Mouse (Mus musculus) cerebellum, adult 2 months (tissue): Measurements from ENCODE around the gene Ak3. TPM values are rescaled to one million over a fixed set of nuclear protein-coding genes. Genes with fewer than 3 reads are reported as not detected.
A peak's percentile ranks its signal among the peaks of the same experiment; 100 is the strongest.

Experiments
- DNase-seq, 2 experiments: peaks; one replicate each; pipeline ENCODE4 v3.0.0; 2021
- H3K27ac ChIP-seq: fragments of 200-500 bp; 2 replicates; pipeline ENCODE4 v1.5.1; 2012; ENCODE audit warnings: low read length, control low read depth, inconsistent platforms; ENCODE audit not compliant: insufficient read depth
- H3K27me3 ChIP-seq: fragments of 200-500 bp; 2 replicates; pipeline ENCODE4 v1.6.1; 2012; ENCODE audit warnings: inconsistent platforms, mild to moderate bottlenecking, low read length, moderate library complexity; ENCODE audit not compliant: control insufficient read depth, insufficient read depth
- H3K4me1 ChIP-seq: fragments of 200-500 bp; 2 replicates; pipeline ENCODE4 v1.6.1; 2011; ENCODE audit warnings: low read length; ENCODE audit not compliant: control insufficient read depth, insufficient read depth
- H3K4me3 ChIP-seq: fragments of 200-500 bp; replicated peaks from 2 replicates; pipeline ENCODE3; 2011; ENCODE audit warnings: mild to moderate bottlenecking, low read depth, low read length, control low read depth; ENCODE audit not compliant: insufficient read depth
- CTCF ChIP-seq: fragments of 200-500 bp; IDR thresholded peaks from 2 replicates; pipeline ENCODE4 v1.5.1; 2011; ENCODE audit warnings: low read depth, mild to moderate bottlenecking, control low read depth, low read length, moderate library complexity, borderline replicate concordance; ENCODE audit not compliant: insufficient read depth
- POLR2A ChIP-seq: fragments of 200-500 bp; IDR thresholded peaks from 2 replicates; pipeline ENCODE4 v1.6.1; 2011; ENCODE audit warnings: low read length, control low read depth, borderline replicate concordance; ENCODE audit not compliant: insufficient read depth
- WGBS: fragments of 180-500 bp; shearing (Covaris S2); methylation state at CpG from one replicate; pipeline ENCODE4 v1.1.7; 2018; 5-methylcytosine and 5-hydroxymethylcytosine counted together
- polyA plus RNA-seq: library from polyadenylated mRNA; depleted of rRNA; stranded (reverse); fragments of >200 nt; gene quantifications from 2 replicates; pipeline ENCODE4 v1.2.3, GENCODE M21; 2012; rRNA removed

Ak3 gene
- polyA plus RNA-seq, 1 experiment: 64.7 TPM

DNA sequence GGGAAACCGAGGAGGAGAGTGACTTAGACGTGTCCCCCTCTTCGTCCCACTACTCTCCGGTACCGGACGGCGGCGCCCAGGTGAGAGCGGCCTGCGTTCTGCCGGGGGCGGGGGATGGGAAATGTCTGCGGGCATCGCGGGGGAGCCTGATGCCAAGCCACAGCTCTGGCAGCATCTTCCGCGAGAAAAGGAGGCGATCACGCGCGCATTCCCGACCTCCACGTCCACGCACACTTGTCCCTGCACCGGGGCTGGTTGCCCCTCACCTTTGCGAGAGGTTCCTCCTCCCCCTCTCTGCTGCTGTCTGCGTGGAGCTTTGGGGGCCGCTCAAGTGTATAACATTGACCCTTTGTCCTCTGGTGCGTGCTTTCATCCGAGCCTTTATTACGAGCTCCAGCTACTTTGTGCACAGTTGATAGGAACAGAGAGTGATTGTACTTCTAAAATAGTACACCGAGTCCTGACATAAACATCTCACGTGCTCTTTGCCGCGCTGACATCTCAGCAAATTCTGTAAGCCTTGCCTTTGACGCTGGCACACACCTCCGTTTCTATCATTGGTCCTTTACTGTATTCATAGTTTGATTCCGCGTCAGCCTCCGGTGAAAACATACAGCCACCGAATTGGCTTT, 57.1 kb downstream of the Ak3 start:
- DNase-seq: no peak

GRCm38 (mm10) chr19:28990194-28990589, 57.6 kb downstream of the Ak3 start, which contains the start of gene Cdc37l1:
TSS of gene Cdc37l1 (plus strand) at chr19:28990352.
- TF ChIP-seq POLR2A (peak; percentile 74; the same call in 1 of the 2 replicates), CTCF (no peak)

More for the DNA sequence above, 57.1 kb downstream of the Ak3 start:
- Histone ChIP-seq H3K4me3 (peak overlapping the region; percentile 83), H3K4me1 (peaks cover 14% of the 10 kb centered on the region; the same call in 1 of the 2 replicates), H3K27me3 (no peaks in the 10 kb centered on the region), H3K27ac (peak overlapping the region; percentile 48)
- under 1% methylated on average over 40 of the region's 41 CpGs for WGBS
- TF ChIP-seq CTCF: no peak
- no peak for TF ChIP-seq POLR2A

DNA sequence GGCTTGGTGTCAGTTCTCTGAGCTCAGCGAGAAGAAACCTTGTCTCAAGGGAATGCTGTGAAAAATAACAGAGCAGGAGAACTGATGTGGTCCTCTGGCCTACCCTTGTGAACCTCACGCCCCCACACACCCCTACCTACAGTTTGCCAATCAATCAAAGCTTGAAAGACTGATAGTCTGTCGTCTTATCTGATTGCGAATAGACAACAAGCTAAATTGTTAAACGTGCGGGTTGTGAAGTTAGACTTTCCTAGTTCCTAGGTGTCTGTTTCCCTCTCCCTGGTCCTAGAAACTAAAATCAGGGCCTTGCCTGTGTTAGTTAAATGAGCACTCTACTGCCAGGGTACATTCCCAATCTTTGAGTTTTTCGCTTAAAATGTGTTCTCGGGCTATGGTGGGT, 58.2 kb downstream of the Ak3 start:
- no peak overlapping the region for H3K27ac ChIP-seq
- H3K4me3 ChIP-seq: no peak overlapping the region
- DNase-seq: no peak

More at GRCm38 (mm10) chr19:28990194-28990589, 57.6 kb downstream of the Ak3 start, which contains the start of gene Cdc37l1:
- WGBS: under 1% methylated on average over 37 of the region's 37 CpGs
- DNase-seq: peak; percentile 97
- Histone ChIP-seq H3K4me1 (peaks cover 14% of the 10 kb centered on the region; the same call in 1 of the 2 replicates), H3K27me3 (no peaks in the 10 kb centered on the region), H3K4me3 (peak within 1 kb of the TSS; percentile 83), H3K27ac (peak within 1 kb of the TSS; percentile 48)

GRCm38 (mm10) chr19:28982617-28983016, 65.1 kb downstream of the Ak3 start:
- TF ChIP-seq POLR2A (no peak), CTCF (no peak)
- H3K4me3 ChIP-seq: no peak overlapping the region
- whole genome bisulfite sequencing: 85% methylated on average over 7 of the region's 7 CpGs
- DNase-seq: no peak
- no peaks in the 10 kb centered on the region; the same call in 1 of the 2 replicates for H3K27me3 ChIP-seq
- H3K27ac ChIP-seq: no peak overlapping the region
- no peaks in the 10 kb centered on the region for H3K4me1 ChIP-seq

More for the DNA sequence above, 58.2 kb downstream of the Ak3 start:
- Histone ChIP-seq H3K27me3 (no peaks in the 10 kb centered on the region), H3K4me1 (peaks cover 10% of the 10 kb centered on the region; the same call in 1 of the 2 replicates)
- 73% methylated on average over 8 of the region's 8 CpGs for WGBS
- TF ChIP-seq CTCF (no peak), POLR2A (no peak)

GRCm38 (mm10) chr19:28974862-28975611, 72.7 kb downstream of the Ak3 start:
- Histone ChIP-seq H3K27me3 (no peaks in the 10 kb centered on the region), H3K27ac (no peak overlapping the region), H3K4me1 (no peaks in the 10 kb centered on the region), H3K4me3 (peak overlapping the region; percentile 57)
- TF ChIP-seq POLR2A (no peak), CTCF (peak; percentile 51; the same call in 1 of the 2 replicates)
- 9% methylated on average over 35 of the region's 35 CpGs for WGBS
- DNase-seq: peak; percentile 70 to 73

Other genes starting within 250 kb of the Ak3 start
- gene Slc1a1, start 212.9 kb downstream of the Ak3 start, polyA plus RNA-seq: 32.7 and 34.7 TPM in 2 replicates
- 29.7 and 31.9 TPM in 2 replicates for gene Plpp6, start 84.0 kb downstream of the Ak3 start, polyA plus RNA-seq
- gene 4430402I18Rik, start 80.2 kb downstream of the Ak3 start, polyA plus RNA-seq: 4.5 and 6.2 TPM in 2 replicates
- 86.2 and 91.8 TPM in 2 replicates for gene Cdc37l1, start 57.6 kb downstream of the Ak3 start, polyA plus RNA-seq
- gene Rcl1, start 53.4 kb upstream of the Ak3 start, polyA plus RNA-seq: 17.5 and 19.6 TPM in 2 replicates
- 17.1 and 17.9 TPM in 2 replicates for gene Jak2, start 203.9 kb upstream of the Ak3 start, polyA plus RNA-seq